Mouse (Mus musculus) urinary bladder, postnatal 36 days (tissue): ENCODE results near the gene Phactr2.

ENCODE experiments used
- DNase-seq, 2 experiments: peaks; one replicate each; pipeline ENCODE4 v3.0.0; 2022; ENCODE audit warnings: low spot score in 2 of 2, mixed read lengths in 1 of 2

The Phactr2 gene

GRCm38 (mm10) chr10:13331405-13332032 is 142.7 kb downstream of the Phactr2 start:
- no peak for DNase-seq

GRCm38 (mm10) chr10:13328602-13329001 is 145.6 kb downstream of the Phactr2 start:
- DNase-seq, result no peak

GRCm38 (mm10) chr10:13326149-13326873 is 147.9 kb downstream of the Phactr2 start:
- no peak for DNase-seq

- peak; percentile 52 to 59 for DNase-seq
Measured at GRCm38 (mm10) chr10:13323806-13324411, 150.3 kb downstream of the Phactr2 start.

- DNase-seq, result no peak
Measured at GRCm38 (mm10) chr10:13323139-13323805, 150.9 kb downstream of the Phactr2 start.

- DNase-seq, result no peak
Measured at GRCm38 (mm10) chr10:13314999-13315398, 159.2 kb downstream of the Phactr2 start.

- DNase-seq, result no peak
Measured at GRCm38 (mm10) chr10:13312576-13312975, 161.6 kb downstream of the Phactr2 start.

- no peak for DNase-seq
Measured at GRCm38 (mm10) chr10:13311612-13312011, 162.6 kb downstream of the Phactr2 start.

- DNase-seq, result no peak
Measured at GRCm38 (mm10) chr10:13310075-13310474, 164.1 kb downstream of the Phactr2 start.

GRCm38 (mm10) chr10:13304641-13305241 is 169.5 kb downstream of the Phactr2 start:
- no peak for DNase-seq

GRCm38 (mm10) chr10:13303271-13304265 is 170.6 kb downstream of the Phactr2 start:
- DNase-seq, result no peak

- peak; percentile 14 to 32 for DNase-seq
Measured at GRCm38 (mm10) chr10:13300601-13301000, 173.6 kb downstream of the Phactr2 start.

GRCm38 (mm10) chr10:13300196-13300595 is 174.0 kb downstream of the Phactr2 start:
- DNase-seq, result no peak

- DNase-seq, result no peak
Measured at GRCm38 (mm10) chr10:13294886-13295285, 179.3 kb downstream of the Phactr2 start.

- no peak for DNase-seq
Measured at GRCm38 (mm10) chr10:13292026-13292425, 182.2 kb downstream of the Phactr2 start.

- DNase-seq, result no peak
Measured at GRCm38 (mm10) chr10:13289252-13289961, 184.8 kb downstream of the Phactr2 start.

GRCm38 (mm10) chr10:13288296-13288695 is 185.9 kb downstream of the Phactr2 start:
- no peak for DNase-seq

GRCm38 (mm10) chr10:13283441-13283840 is 190.8 kb downstream of the Phactr2 start:
- DNase-seq, result no peak

GRCm38 (mm10) chr10:13280298-13280853 is 193.8 kb downstream of the Phactr2 start:
- no peak for DNase-seq

GRCm38 (mm10) chr10:13276298-13276697 is 197.9 kb downstream of the Phactr2 start:
- DNase-seq, result no peak
